Mouse (Mus musculus): ENCODE measurements around the gene Fsd1. TPM values are rescaled to one million over a fixed set of nuclear protein-coding genes. Genes with fewer than 3 reads are reported as not detected.

The Fsd1 gene
- not detected for total RNA-seq (2023)

GRCm38 (mm10) chr17:55986030-55986961 lies at the start of gene Fsd1:
Fsd1 (plus strand) TSS chr17:55986509.

DNA sequence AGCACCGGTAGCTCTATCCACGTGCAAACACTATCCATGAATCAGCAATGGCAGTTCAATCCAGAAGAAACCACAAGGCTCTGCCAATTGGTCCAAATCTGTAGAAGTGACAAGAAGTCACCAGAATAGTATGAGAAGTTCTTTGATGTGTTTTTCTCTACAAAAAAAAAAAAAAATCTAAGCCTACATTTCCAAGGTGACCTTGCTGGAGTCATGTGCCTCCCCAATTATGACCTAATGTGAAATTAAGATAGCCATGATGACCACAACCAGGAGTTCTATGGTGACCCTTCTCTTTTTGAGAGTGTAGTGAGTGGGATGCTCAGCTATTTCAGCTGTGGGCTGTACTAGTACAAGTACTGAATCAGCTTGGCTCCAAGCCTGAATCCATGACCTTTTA lies 36.9 kb upstream of the Fsd1 start, which contains the start of gene Zfp119b:
Gene Zfp119b, minus strand, starts transcription at position 101 of the 400 bp plus-strand sequence.

GRCm38 (mm10) chr17:55952447-55953027 lies 33.8 kb upstream of the Fsd1 start, which contains the start of gene Ebi3:
Ebi3 (plus strand) TSS chr17:55952640.

GRCm38 (mm10) chr17:55958918-55959728 lies 27.2 kb upstream of the Fsd1 start, which contains the start of gene Yju2:
Yju2 (plus strand) TSS chr17:55959099.

DNA sequence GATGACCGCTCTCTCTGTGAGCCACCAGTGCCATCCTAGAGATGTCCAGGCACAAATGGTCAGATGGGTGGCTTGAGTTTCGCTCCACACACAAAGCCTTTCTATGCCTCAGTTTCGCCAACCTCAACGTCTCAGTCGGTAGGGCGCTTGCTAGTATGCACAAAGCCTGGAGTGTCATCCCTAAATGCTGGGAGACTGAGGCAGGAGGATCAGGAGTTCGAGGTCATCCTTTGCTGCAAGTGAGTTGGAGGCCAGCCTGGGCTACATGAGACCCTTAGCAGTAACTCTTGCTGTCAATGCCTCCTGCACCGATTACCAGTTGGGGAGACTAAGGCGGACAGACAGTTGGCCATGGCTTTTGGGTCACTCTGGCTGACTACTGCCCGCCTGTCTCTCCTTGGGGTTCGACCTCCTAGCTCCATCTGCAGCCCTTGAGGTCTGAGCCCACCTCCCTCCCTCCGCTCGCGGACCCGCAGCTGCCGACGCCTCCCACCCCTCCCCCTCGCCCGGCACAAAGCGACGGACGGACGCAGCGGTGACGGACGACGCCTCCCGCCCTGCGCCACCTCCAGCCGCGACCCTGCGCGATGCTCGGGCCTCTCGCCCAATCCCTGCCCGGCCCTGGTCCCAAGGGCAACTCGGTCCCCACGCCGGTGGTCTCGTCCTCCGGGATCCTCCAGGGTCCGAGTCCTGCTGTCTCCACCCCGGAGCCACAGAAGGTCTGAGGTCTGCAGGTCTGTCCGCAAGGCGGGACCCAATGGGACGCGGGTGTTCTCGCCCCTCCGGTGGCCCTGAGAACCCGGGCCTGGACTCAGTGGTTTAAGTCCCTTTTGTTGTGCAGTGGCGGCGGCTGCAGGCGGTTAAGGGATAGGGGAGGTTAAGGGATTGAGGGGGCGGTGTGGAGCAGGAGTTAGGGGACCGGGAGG lies 16.1 kb upstream of the Fsd1 start, which contains the start of gene Shd:
Gene Shd, plus strand, starts transcription at position 502 of the 926 bp plus-strand sequence.

GRCm38 (mm10) chr17:56005415-56006061 lies 19.2 kb downstream of the Fsd1 start, which contains the start of the genes Stap2 and Mpnd:
Stap2 (minus strand) TSS chr17:56005584.
Mpnd (plus strand) TSS chr17:56005711.

GRCm38 (mm10) chr17:56036176-56036900 lies 50.0 kb downstream of the Fsd1 start, which contains the start of gene Sh3gl1:
Sh3gl1 (minus strand) TSS chr17:56036635.

DNA sequence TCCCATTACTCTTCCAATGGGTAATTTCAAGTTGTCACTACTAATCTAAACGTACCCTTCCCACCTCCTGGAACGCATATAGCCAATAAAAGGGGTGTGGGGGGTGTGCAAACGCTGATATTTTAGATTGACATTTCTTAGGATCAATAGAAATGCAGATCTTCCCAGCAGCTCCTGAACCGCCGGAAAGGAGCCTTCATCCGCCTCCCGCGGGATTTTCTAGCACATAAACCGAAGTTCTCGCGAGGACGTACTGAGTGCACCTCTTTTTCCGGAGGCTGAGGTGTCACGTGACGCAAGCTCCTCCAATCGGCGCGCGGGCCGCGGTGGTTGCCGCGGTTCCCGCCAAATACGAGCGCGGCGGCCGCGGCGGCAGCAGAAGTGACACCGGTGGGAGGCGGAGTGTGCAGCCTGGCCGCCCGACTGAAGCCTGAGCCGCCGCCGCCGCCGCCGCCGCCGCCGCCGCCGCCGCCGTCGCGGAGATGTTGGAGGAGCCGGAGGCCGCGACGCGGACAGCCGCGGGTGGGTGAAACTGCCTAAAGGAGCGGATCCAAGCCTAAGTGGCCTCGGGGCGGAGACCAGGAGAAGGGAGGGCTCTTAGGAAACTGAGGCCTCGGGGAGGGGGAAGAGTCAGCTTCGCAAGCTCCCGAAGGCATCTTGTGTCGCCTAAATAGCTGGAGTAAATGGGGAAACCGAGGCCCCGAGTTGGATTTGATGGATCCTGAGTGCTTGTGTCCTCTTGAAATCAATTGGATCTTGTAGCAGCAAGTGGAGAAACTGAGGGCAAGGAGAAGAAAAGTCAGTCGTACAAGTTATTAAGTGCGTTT lies 53.9 kb downstream of the Fsd1 start, which contains the start of gene Chaf1a:
Gene Chaf1a, plus strand, starts transcription at position 410 of the 827 bp plus-strand sequence.

Other genes starting within 250 kb of the Fsd1 start
- gene Adgre4, start 236.5 kb upstream of the Fsd1 start, total RNA-seq (2023) = 2.4 TPM
- 16.2 TPM for gene Zfp119a, start 107.6 kb upstream of the Fsd1 start, total RNA-seq (2023)
- 23.3 TPM for gene Zfp959, start 94.4 kb upstream of the Fsd1 start, total RNA-seq (2023)
- 5.2 TPM for gene Zfp119b, start 37.0 kb upstream of the Fsd1 start, total RNA-seq (2023)
- 0.50 TPM for gene Ebi3, start 33.9 kb upstream of the Fsd1 start, total RNA-seq (2023)
- gene Yju2, start 27.4 kb upstream of the Fsd1 start, total RNA-seq (2023) = 46.4 TPM
- gene Shd, start 16.0 kb upstream of the Fsd1 start, total RNA-seq (2023) = 2.5 TPM
- 0.53 TPM for gene Stap2, start 19.1 kb downstream of the Fsd1 start, total RNA-seq (2023)
- 58.2 TPM for gene Mpnd, start 19.2 kb downstream of the Fsd1 start, total RNA-seq (2023)
- 129 TPM for gene Sh3gl1, start 50.1 kb downstream of the Fsd1 start, total RNA-seq (2023)
- gene Chaf1a, start 53.9 kb downstream of the Fsd1 start, total RNA-seq (2023) = 1.4 TPM
- 74.7 TPM for gene Ubxn6, start 88.5 kb downstream of the Fsd1 start, total RNA-seq (2023)
- gene Hdgfl2, start 93.1 kb downstream of the Fsd1 start, total RNA-seq (2023) = 124 TPM
- gene Plin4, start 123.3 kb downstream of the Fsd1 start, total RNA-seq (2023) = not detected
- not detected for gene Plin5, start 131.1 kb downstream of the Fsd1 start, total RNA-seq (2023)
- gene Lrg1, start 135.5 kb downstream of the Fsd1 start, total RNA-seq (2023) = not detected
- 0.24 TPM for gene Sema6b, start 153.8 kb downstream of the Fsd1 start, total RNA-seq (2023)
- gene Tnfaip8l1, start 176.0 kb downstream of the Fsd1 start, total RNA-seq (2023) = 17.3 TPM
- gene Mydgf, start 197.4 kb downstream of the Fsd1 start, total RNA-seq (2023) = 50.6 TPM
- gene Dpp9, start 232.4 kb downstream of the Fsd1 start, total RNA-seq (2023) = 48.0 TPM

Measured in CD4-positive naive resting alpha-beta T cell, adult 57 days (primary cell).